Mouse (Mus musculus) common myeloid progenitor, adult 5-6 weeks (primary cell): Measurements from ENCODE around the gene Lin7b. TPM values are rescaled to one million over a fixed set of nuclear protein-coding genes. Genes with fewer than 3 reads are reported as not detected.

ENCODE experiments used
- ATAC-seq: replicated peaks from 2 replicates; pipeline ENCODE4 v1.8.0; 2016; ENCODE audit warnings: low read depth, mild to moderate bottlenecking, moderate TSS enrichment, inconsistent platforms; ENCODE audit not compliant: poor library complexity, severe bottlenecking
- total RNA-seq: library from RNA; stranded (forward); fragments of 200-1000, 187-1606 nt; gene quantifications from 2 replicates; pipeline ENCODE4 v1.2.3, GENCODE M21; 2017

Gene Lin7b
- 1.9 TPM in 1 of 2 replicates, not detected in the other for total RNA-seq

- ATAC-seq = peak; percentile 68
Observed at GRCm38 (mm10) chr7:45370475-45371311, at the start of gene Lin7b. Gene Lin7b (minus strand): TSS chr7:45370583.

- ATAC-seq = no peak
Observed at GRCm38 (mm10) chr7:45417962-45418492, 47.6 kb upstream of the Lin7b start.

GRCm38 (mm10) chr7:45415636-45416035, 45.3 kb upstream of the Lin7b start:
- peak; percentile 43 for ATAC-seq

- no peak for ATAC-seq
Observed at GRCm38 (mm10) chr7:45414740-45415224, 44.4 kb upstream of the Lin7b start.

GRCm38 (mm10) chr7:45413864-45414739, 43.7 kb upstream of the Lin7b start:
- 0 out of 2 replicates have a peak, but pooled peaks have one; percentile 12 for ATAC-seq

GRCm38 (mm10) chr7:45413113-45413863, 42.9 kb upstream of the Lin7b start, which contains the start of gene Ntf5:
Gene Ntf5 (plus strand): TSS chr7:45413695.
- no peak for ATAC-seq

- ATAC-seq = no peak
Observed at GRCm38 (mm10) chr7:45412421-45412820, 42.0 kb upstream of the Lin7b start.

- ATAC-seq = no peak
Observed at GRCm38 (mm10) chr7:45409497-45410163, 39.2 kb upstream of the Lin7b start.

GRCm38 (mm10) chr7:45408949-45409348, 38.6 kb upstream of the Lin7b start:
- no peak for ATAC-seq

- ATAC-seq = no peak
Observed at GRCm38 (mm10) chr7:45408351-45408750, 38.0 kb upstream of the Lin7b start.

GRCm38 (mm10) chr7:45407836-45408235, 37.5 kb upstream of the Lin7b start:
- no peak for ATAC-seq

- ATAC-seq = no peak
Observed at GRCm38 (mm10) chr7:45406157-45407156, 36.1 kb upstream of the Lin7b start.

GRCm38 (mm10) chr7:45405091-45406075, 35.0 kb upstream of the Lin7b start, which contains the start of gene Kcna7:
Gene Kcna7 (plus strand): TSS chr7:45405653.
- peak; percentile 79 for ATAC-seq

GRCm38 (mm10) chr7:45403532-45404261, 33.3 kb upstream of the Lin7b start:
- ATAC-seq = peak; percentile 64

GRCm38 (mm10) chr7:45401521-45402085, 31.2 kb upstream of the Lin7b start:
- no peak for ATAC-seq

- no peak for ATAC-seq
Observed at GRCm38 (mm10) chr7:45396787-45397186, 26.4 kb upstream of the Lin7b start.
